Mouse (Mus musculus) intestine, postnatal 0 days (tissue): ENCODE data around the gene Syn3. TPM values are rescaled to one million over a fixed set of nuclear protein-coding genes. Genes with fewer than 3 reads are reported as not detected.
A peak's percentile ranks its signal among the peaks of the same experiment; 100 is the strongest.

Experiments used
- ATAC-seq: fragments of 200-750 bp; cut with Nextera tagmentation; 2 replicates; pipeline ENCODE4 v1.8.0; 2017; ENCODE audit warnings: mild to moderate bottlenecking, moderate TSS enrichment, moderate library complexity
- H3K27ac ChIP-seq: fragments of 300-500 bp; sonication (generic); 2 replicates; pipeline ENCODE4 v1.5.1; 2014; ENCODE audit warnings: mild to moderate bottlenecking, low read depth, low read length, moderate library complexity
- H3K27me3 ChIP-seq: fragments of 300-500 bp; sonication (generic); replicated peaks from 2 replicates; pipeline ENCODE4 v1.6.1; 2014; ENCODE audit warnings: low read length, mixed read lengths; ENCODE audit not compliant: control insufficient read depth, insufficient read depth
- H3K36me3 ChIP-seq: fragments of 300-500 bp; sonication (generic); 2 replicates; pipeline ENCODE4 v1.6.1; 2014; ENCODE audit warnings: mild to moderate bottlenecking, moderate library complexity; ENCODE audit not compliant: control insufficient read depth, insufficient read depth
- H3K4me1 ChIP-seq: fragments of 300-500 bp; sonication (generic); replicated peaks from 2 replicates; pipeline ENCODE4 v1.6.1; 2014; ENCODE audit warnings: antibody characterized with exemption, low read length, mixed read lengths; ENCODE audit not compliant: control insufficient read depth, insufficient read depth
- H3K4me2 ChIP-seq: fragments of 300-500 bp; sonication (generic); replicated peaks from 2 replicates; pipeline ENCODE4 v1.6.1; 2014; ENCODE audit warnings: low read depth, mild to moderate bottlenecking, moderate library complexity
- H3K4me3 ChIP-seq: fragments of 300-500 bp; sonication (generic); 2 replicates; pipeline ENCODE4 v1.5.1; 2014; ENCODE audit warnings: low read depth, low read length
- H3K9ac ChIP-seq: fragments of 300-500 bp; sonication (generic); 2 replicates; pipeline ENCODE4 v1.6.1; 2014; ENCODE audit warnings: mild to moderate bottlenecking, low read depth, low read length
- H3K9me3 ChIP-seq: fragments of 300-500 bp; sonication (generic); 2 replicates; pipeline ENCODE4 v1.6.1; 2016; ENCODE audit warnings: mixed run types; ENCODE audit not compliant: control insufficient read depth
- CTCF ChIP-seq: sonication (generic); IDR thresholded peaks from 2 replicates; pipeline ENCODE4 v1.5.1; 2016; ENCODE audit warnings: low read depth, mild to moderate bottlenecking, control low read depth, antibody characterized with exemption, moderate library complexity
- WGBS: fragments of 180-500 bp; shearing (Covaris S2); extraction: QIAGEN DNeasy Blood & Tissue Kit; methylation state at CpG from one replicate; pipeline ENCODE4 v1.1.7; 2014; 5-methylcytosine and 5-hydroxymethylcytosine counted together
- polyA plus RNA-seq: library from polyadenylated mRNA; unstranded; fragments of >200 nt; fragmentation: Nextera tagmentation; extraction: Ambion mirVana; gene quantifications from 2 replicates; pipeline ENCODE4 v1.2.1, GENCODE M21; 2015

Gene Syn3
- polyA plus RNA-seq, 1 experiment from 2014 or later, result 1.1 TPM

GRCm38 (mm10) chr10:86322006-86322405 lies 176.7 kb downstream of the Syn3 start:
- Histone ChIP-seq H3K4me1 (no peaks in the 10 kb centered on the region), H3K27me3 (no peaks in the 10 kb centered on the region), H3K9me3 (no peaks in the 10 kb centered on the region), H3K4me3 (no peak overlapping the region), H3K27ac (no peak overlapping the region), H3K9ac (no peak overlapping the region), H3K4me2 (no peak overlapping the region), H3K36me3 (no peaks in the 10 kb centered on the region)
- WGBS, result 70% methylated on average over 1 of the region's 1 CpGs
- no peak for ATAC-seq
- TF ChIP-seq CTCF, result peak; percentile 46

DNA sequence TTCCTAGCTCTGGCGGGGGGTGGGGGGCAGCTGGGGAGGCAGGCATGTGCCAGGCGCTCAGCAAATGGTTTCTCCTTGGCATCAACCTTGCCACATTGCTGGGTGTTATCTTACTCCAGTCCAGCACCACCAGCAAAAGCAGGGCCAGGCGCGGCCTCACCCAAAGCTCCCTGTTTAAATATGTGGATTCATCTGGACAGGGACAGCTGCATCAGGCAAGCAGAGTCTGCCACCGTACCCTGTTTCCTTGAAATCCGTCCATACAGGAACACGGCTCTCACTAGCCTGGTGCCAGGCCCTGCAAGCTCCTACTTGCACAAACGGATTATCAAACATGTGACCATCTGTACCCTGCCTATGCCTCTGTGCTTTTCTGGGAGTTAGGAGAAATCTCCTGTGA lies 177.5 kb downstream of the Syn3 start:
- Histone ChIP-seq H3K36me3 (no peaks in the 10 kb centered on the region), H3K4me1 (no peaks in the 10 kb centered on the region), H3K4me3 (no peak overlapping the region), H3K9ac (no peak overlapping the region), H3K27me3 (no peaks in the 10 kb centered on the region), H3K4me2 (no peak overlapping the region), H3K9me3 (no peaks in the 10 kb centered on the region), H3K27ac (no peak overlapping the region)
- no peak for ATAC-seq
- no peak for TF ChIP-seq CTCF
- WGBS, result 81% methylated on average over 8 of the region's 8 CpGs

DNA sequence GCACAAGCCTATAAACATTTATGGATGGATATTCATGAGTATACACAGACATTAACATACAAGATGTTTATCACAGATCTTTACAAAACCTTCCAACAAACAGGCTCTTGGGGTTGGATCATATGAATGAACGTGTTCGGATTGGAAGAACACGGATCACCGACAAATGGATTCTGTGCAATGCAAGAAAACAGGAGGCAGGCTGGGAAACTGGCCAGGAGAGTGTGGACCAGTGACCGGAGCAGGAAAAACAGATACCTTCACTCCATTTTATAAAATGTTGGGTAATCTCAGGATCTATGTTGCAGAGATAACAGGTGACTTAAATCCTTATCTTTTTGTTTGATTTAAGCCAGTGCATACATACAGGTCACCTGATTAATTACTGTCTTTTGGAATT lies 178.5 kb downstream of the Syn3 start:
- 80% methylated on average over 5 of the region's 5 CpGs for WGBS
- no peak for TF ChIP-seq CTCF
- no peaks in the 10 kb centered on the region for H3K4me1 ChIP-seq
- H3K9me3 ChIP-seq, result no peaks in the 10 kb centered on the region
- H3K4me3 ChIP-seq, result no peak overlapping the region
- no peaks in the 10 kb centered on the region for H3K36me3 ChIP-seq
- H3K9ac ChIP-seq, result no peak overlapping the region
- ATAC-seq, result no peak
- no peaks in the 10 kb centered on the region for H3K27me3 ChIP-seq
- no peak overlapping the region for H3K27ac ChIP-seq
- H3K4me2 ChIP-seq, result no peak overlapping the region

DNA sequence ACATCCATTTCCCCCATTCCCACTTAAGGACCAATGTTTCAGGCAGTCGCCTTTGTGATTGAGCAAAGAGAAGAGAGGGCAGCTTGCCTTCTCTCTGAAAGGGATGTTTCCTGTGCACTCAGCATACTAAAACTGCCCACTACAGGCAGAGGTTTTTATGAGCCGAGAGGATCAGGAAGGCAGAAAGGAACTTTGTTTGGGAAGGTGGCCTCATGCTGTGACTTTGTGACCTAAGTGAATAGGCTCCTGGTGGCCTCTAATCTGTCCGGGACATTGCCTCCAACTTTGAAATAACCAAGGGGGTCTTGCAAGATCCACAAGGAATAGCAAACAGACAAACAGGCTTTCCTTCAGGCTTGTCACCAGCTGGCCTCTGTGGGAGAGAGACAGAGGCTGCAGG lies 179.2 kb downstream of the Syn3 start:
- H3K36me3 ChIP-seq, result no peaks in the 10 kb centered on the region
- no peak overlapping the region for H3K9ac ChIP-seq
- no peak for TF ChIP-seq CTCF
- no peak overlapping the region for H3K4me2 ChIP-seq
- WGBS, result 54% methylated on average over 3 of the region's 3 CpGs
- no peak for ATAC-seq
- no peaks in the 10 kb centered on the region for H3K27me3 ChIP-seq
- no peaks in the 10 kb centered on the region for H3K9me3 ChIP-seq
- H3K4me3 ChIP-seq, result no peak overlapping the region
- H3K27ac ChIP-seq, result no peak overlapping the region
- H3K4me1 ChIP-seq, result no peaks in the 10 kb centered on the region

DNA sequence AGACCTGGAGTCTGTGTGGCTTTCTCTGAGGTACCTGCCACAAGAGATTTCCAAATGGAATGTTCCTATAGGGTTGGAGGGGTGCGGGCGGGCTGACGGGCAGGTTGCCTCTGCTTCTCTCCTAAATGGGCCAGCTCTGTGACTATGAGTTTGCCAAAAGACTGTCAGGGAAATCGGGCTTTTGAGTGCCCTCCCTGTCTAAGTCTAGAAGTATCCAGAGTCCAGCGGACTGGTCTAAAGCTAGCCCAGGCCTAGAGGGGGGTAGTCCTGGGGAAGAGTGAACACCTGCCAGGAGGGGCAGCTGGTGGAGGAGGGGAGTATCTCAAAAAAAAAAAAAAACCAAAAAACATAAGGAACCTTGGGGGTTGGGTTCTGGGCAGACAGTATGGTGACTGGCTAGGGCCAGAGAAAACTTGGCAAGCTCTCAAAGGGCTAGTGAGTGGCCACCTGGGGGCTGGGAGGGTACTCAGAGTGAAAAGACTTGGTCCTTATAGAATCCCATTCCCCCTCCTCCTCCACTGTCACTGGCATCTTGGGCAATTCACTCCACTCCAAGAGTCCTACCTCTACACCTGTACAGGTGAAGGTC lies 180.1 kb downstream of the Syn3 start:
- H3K27me3 ChIP-seq, result no peaks in the 10 kb centered on the region
- H3K36me3 ChIP-seq, result no peaks in the 10 kb centered on the region
- ATAC-seq, result no peak
- H3K4me2 ChIP-seq, result no peak overlapping the region
- no peaks in the 10 kb centered on the region for H3K9me3 ChIP-seq
- H3K27ac ChIP-seq, result no peak overlapping the region
- H3K4me3 ChIP-seq, result no peak overlapping the region
- 90% methylated on average over 5 of the region's 5 CpGs for WGBS
- no peak overlapping the region for H3K9ac ChIP-seq
- no peaks in the 10 kb centered on the region for H3K4me1 ChIP-seq
- no peak for TF ChIP-seq CTCF

GRCm38 (mm10) chr10:86317633-86318032 lies 181.1 kb downstream of the Syn3 start:
- no peaks in the 10 kb centered on the region for H3K36me3 ChIP-seq
- H3K4me1 ChIP-seq, result no peaks in the 10 kb centered on the region
- TF ChIP-seq CTCF, result no peak
- H3K4me3 ChIP-seq, result no peak overlapping the region
- ATAC-seq, result no peak
- H3K9me3 ChIP-seq, result no peaks in the 10 kb centered on the region
- H3K27ac ChIP-seq, result no peak overlapping the region
- H3K4me2 ChIP-seq, result no peak overlapping the region
- H3K27me3 ChIP-seq, result no peaks in the 10 kb centered on the region
- WGBS, result 83% methylated on average over 7 of the region's 7 CpGs
- H3K9ac ChIP-seq, result no peak overlapping the region

DNA sequence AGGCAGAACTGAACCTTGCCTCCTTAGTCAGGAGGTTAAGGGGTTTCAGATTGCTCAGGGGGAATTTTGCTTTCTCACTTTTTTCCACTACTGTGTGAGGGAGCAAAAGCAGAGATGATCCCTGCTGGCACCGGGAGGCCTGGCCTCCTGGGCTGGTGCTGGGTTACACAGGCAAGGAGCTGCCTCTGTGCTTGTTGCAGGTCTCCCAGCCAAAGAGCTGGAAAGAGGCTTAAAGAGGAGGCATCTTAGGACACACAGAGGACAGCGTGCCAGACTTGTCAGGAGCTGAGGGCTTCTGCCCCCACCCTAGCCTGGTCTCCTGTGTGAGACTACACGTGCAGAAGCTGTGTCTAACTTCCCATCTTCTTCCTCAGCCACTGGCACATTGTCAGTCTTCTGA lies 183.2 kb downstream of the Syn3 start:
- Histone ChIP-seq H3K9ac (no peak overlapping the region), H3K4me1 (no peaks in the 10 kb centered on the region), H3K4me2 (no peak overlapping the region), H3K4me3 (no peak overlapping the region), H3K9me3 (no peaks in the 10 kb centered on the region), H3K36me3 (no peaks in the 10 kb centered on the region), H3K27me3 (no peaks in the 10 kb centered on the region), H3K27ac (no peak overlapping the region)
- 63% methylated on average over 3 of the region's 3 CpGs for WGBS
- ATAC-seq, result no peak
- TF ChIP-seq CTCF, result no peak
